ENCODE assay signal across 8 mouse cellular contexts in genomic region chr10:128673763-128674468, GRCm38 (mm10). TPM values are rescaled to one million over a fixed set of nuclear protein-coding genes. Genes with fewer than 3 reads are reported as not detected.
DNase-seq lines count a peak whose midpoint lies in the region; ATAC-seq lines count a peak whose summit lies in the region.

Gene Suox (minus strand): TSS chr10:128674073.

- peak within 1 kb of the TSS; percentile 73 for H3K4me3 ChIP-seq in heart, embryonic 11.5 days (ENCODE audit: low read depth, low read length)
- peak within 1 kb of the TSS; percentile 76 for H3K4me3 ChIP-seq in kidney, embryonic 16.5 days (ENCODE audit: low read length)

- peak within 1 kb of the TSS; percentile 67 for H3K9ac ChIP-seq in heart, embryonic 11.5 days (ENCODE audit: low read depth, low read length)
- H3K9ac ChIP-seq in kidney, embryonic 16.5 days (replicated peaks; ENCODE audit: low read length): peak within 1 kb of the TSS; percentile 74

- peak within 1 kb of the TSS; percentile 57 for H3K27ac ChIP-seq in heart, embryonic 11.5 days (ENCODE audit: low read depth, low read length)
- H3K27ac ChIP-seq in kidney, embryonic 16.5 days (ENCODE audit: low read length): peak within 1 kb of the TSS; percentile 68

- ATAC-seq in erythroblast, adult 5-6 weeks (replicated peaks; ENCODE audit: low FRiP score, poor library complexity, severe bottlenecking): peak; percentile 71
- ATAC-seq in heart, embryonic 11.5 days (replicated peaks; ENCODE audit: insufficient number of reproducible peaks, low FRiP score, low TSS enrichment): peak; percentile 85
- ATAC-seq in kidney, embryonic 16.5 days (ENCODE audit: low FRiP score, low TSS enrichment): peak; percentile 95

- H3K27me3 ChIP-seq in heart, embryonic 11.5 days (ENCODE audit: control insufficient read depth, insufficient read depth, low read length): peaks cover 2% of the 10 kb centered on the region; the same call in 1 of the 2 replicates
- no peaks in the 10 kb centered on the region for H3K27me3 ChIP-seq in kidney, embryonic 16.5 days (ENCODE audit: insufficient read depth, low read length)

- WGBS in heart, embryonic 11.5 days (ENCODE audit: insufficient replicate concordance): under 1% methylated on average over 60 of the region's 60 CpGs
- WGBS in kidney, embryonic 16.5 days: under 1% methylated on average over 59 of the region's 60 CpGs

- H3K36me3 ChIP-seq in heart, embryonic 11.5 days (ENCODE audit: control insufficient read depth, insufficient read depth, low read length): no peaks in the 10 kb centered on the region
- 0 out of 2 replicates have a peak, but pooled peaks cover 2% of the 10 kb centered on the region for H3K36me3 ChIP-seq in kidney, embryonic 16.5 days (ENCODE audit: insufficient read depth, low read length)

- peak; percentile 80 to 81 for DNase-seq in B cell, adult 2 months
- DNase-seq in brain, adult 2 months (ENCODE audit: low read depth, low spot score): peak; percentile 91
- DNase-seq in liver: peak; percentile 93
- DNase-seq in monocyte, adult 2 months (ENCODE audit: low read depth in 1 of 2, low spot score in 2 of 2): peak; percentile 20 to 50
- DNase-seq in spleen, postnatal 14 days (ENCODE audit: low spot score in 2 of 2): peak; percentile 67 to 68

- no peaks in the 10 kb centered on the region for H3K9me3 ChIP-seq in heart, embryonic 11.5 days (replicated peaks; ENCODE audit: control insufficient read depth, low read length)
- H3K9me3 ChIP-seq in kidney, embryonic 16.5 days (ENCODE audit: low read length): no peaks in the 10 kb centered on the region

- peak within 1 kb of the TSS; percentile 95 for H3K4me2 ChIP-seq in heart, embryonic 11.5 days
- H3K4me2 ChIP-seq in kidney, embryonic 16.5 days (replicated peaks; ENCODE audit: low read depth, low read length): peak within 1 kb of the TSS; percentile 90

- H3K4me1 ChIP-seq in heart, embryonic 11.5 days (ENCODE audit: control insufficient read depth, insufficient read depth, low read length): peaks cover 5% of the 10 kb centered on the region; the same call in 1 of the 2 replicates
- H3K4me1 ChIP-seq in kidney, embryonic 16.5 days (ENCODE audit: insufficient read depth, low read length): peaks cover 10% of the 10 kb centered on the region

RNA-seq across cellular contexts. Expression of gene Suox, which starts in this region (rescaled TPM):
- total RNA-seq in erythroblast, adult 5-6 weeks (2015; ENCODE audit: low replicate concordance): 3.1 and 7.5 TPM in 2 replicates
- 8.4 and 11.3 TPM in 2 replicates for total RNA-seq in erythroblast, adult 5-6 weeks (2017; ENCODE audit: low replicate concordance)
- polyA plus RNA-seq in heart, embryonic 11.5 days (2014; fragmentation: Nextera tagmentation; extraction: Ambion mirVana): 11.1 and 12.4 TPM in 2 replicates
- polyA plus RNA-seq in kidney, embryonic 16.5 days (2015; fragmentation: Nextera tagmentation; extraction: Ambion mirVana): 15.9 and 16.3 TPM in 2 replicates

Comparison
In these comparisons a context has a peak if more than half of its experiments do, and no peak if none do; other contexts are left out.
1. Peak in every context shown above with its lines: DNase-seq, ATAC-seq, H3K4me3 ChIP-seq and H3K27ac ChIP-seq.
2. DNase-seq: peak in every context shown above with its lines; median percentile 93 in liver; 91 in brain, adult 2 months; 80 in B cell, adult 2 months; 68 in spleen, postnatal 14 days; 35 in monocyte, adult 2 months.